Comparison of ENCODE assay signal across 8 mouse cellular contexts in the genomic region with DNA sequence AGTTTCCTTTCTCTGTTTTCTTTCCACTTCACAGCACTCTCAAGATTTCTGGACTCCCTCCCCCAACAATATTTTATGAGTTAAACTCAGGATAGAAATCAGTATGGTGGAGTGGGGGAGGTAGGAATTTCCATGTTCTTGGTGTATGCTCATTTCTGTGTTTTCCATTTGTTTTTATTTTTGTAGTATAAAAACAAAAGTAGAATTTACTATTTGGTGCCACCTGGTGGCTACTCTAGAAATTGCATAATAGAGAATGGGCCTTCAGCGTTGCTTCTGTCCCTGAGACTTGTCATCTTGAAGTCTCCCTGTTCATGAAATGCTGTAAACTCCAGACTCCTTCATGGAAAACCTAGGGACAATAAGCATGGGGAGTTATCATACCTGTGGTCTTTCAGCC. TPM values are rescaled to one million over a fixed set of nuclear protein-coding genes. Genes with fewer than 3 reads are reported as not detected.
DNase-seq lines count a peak whose midpoint lies in the region; ATAC-seq lines count a peak whose summit lies in the region.

No protein-coding gene starts in this region.

- 6% methylated on average over 1 of the region's 1 CpGs for WGBS in neural tube, embryonic 11.5 days

- H3K4me2 ChIP-seq in neural tube, embryonic 11.5 days (ENCODE audit: low read depth) = no peak overlapping the region

- no peak overlapping the region for H3K27ac ChIP-seq in neural tube, embryonic 11.5 days (ENCODE audit: low read depth, low read length)

- no peak for ATAC-seq in neural tube, embryonic 11.5 days (ENCODE audit: insufficient read depth, low FRiP score, low TSS enrichment)
- ATAC-seq in inflammation-experienced regulatory T-cells, adult 6 months = no peak

- no peaks in the 10 kb centered on the region for H3K36me3 ChIP-seq in neural tube, embryonic 11.5 days (ENCODE audit: control insufficient read depth, insufficient read depth, low read length)

- no peak overlapping the region for H3K4me3 ChIP-seq in neural tube, embryonic 11.5 days (ENCODE audit: low read depth, low read length)

- H3K9me3 ChIP-seq in neural tube, embryonic 11.5 days (ENCODE audit: control insufficient read depth, low read length) = no peaks in the 10 kb centered on the region

- no peak overlapping the region for H3K9ac ChIP-seq in neural tube, embryonic 11.5 days (ENCODE audit: low read length)

- H3K27me3 ChIP-seq in neural tube, embryonic 11.5 days (ENCODE audit: control insufficient read depth, insufficient read depth, low read length) = no peaks in the 10 kb centered on the region

- no peaks in the 10 kb centered on the region for H3K4me1 ChIP-seq in neural tube, embryonic 11.5 days (ENCODE audit: control insufficient read depth, insufficient read depth, low read length)

- peak; percentile 9 for DNase-seq in heart, postnatal 4 days
- no peak for DNase-seq in heart, adult 9 months (ENCODE audit: low spot score in 2 of 2)
- DNase-seq in neural tube, embryonic 11.5 days (ENCODE audit: low spot score) = peak; percentile 28
- DNase-seq in neural tube, embryonic 10.5 days (ENCODE audit: extremely low spot score, low spot score) = no peak
- DNase-seq in c-Kit-positive CD71-positive TER-119-negative erythroid progenitor cells, embryonic 14.5 days (ENCODE audit: low read depth) = peak; percentile 1
- peak; percentile 31 for DNase-seq in hindlimb bud, embryonic 11.5 days (ENCODE audit: extremely low spot score, low read depth, low spot score)
- no peak for DNase-seq in ovary, postnatal 10 days (ENCODE audit: low spot score)

RNA-seq across cellular contexts. Expression of gene Synpr, which starts 47.7 kb away (rescaled TPM):
- not detected for total RNA-seq in heart, postnatal 4 days (2021)
- polyA plus RNA-seq in neural tube, embryonic 11.5 days (2014; fragmentation: Nextera tagmentation; extraction: Ambion mirVana) = 9.5 and 10.7 TPM in 2 replicates
- not detected for polyA plus RNA-seq in inflammation-experienced regulatory T-cells, adult 6 months (2017; shearing (Covaris generic))

Comparison
In these comparisons a context has a peak if more than half of its experiments do, and no peak if none do; other contexts are left out.
1. DNase-seq: peak in heart, postnatal 4 days (single experiment), neural tube, embryonic 11.5 days (single experiment), c-Kit-positive CD71-positive TER-119-negative erythroid progenitor cells, embryonic 14.5 days (single experiment) and hindlimb bud, embryonic 11.5 days (single experiment); none in heart, adult 9 months (0 of 2), neural tube, embryonic 10.5 days (single experiment) and ovary, postnatal 10 days (single experiment).
2. RNA of gene Synpr, which starts 47.7 kb away (polyA plus RNA-seq): 9.5 to 10.7 TPM in neural tube, embryonic 11.5 days; not detected in inflammation-experienced regulatory T-cells, adult 6 months; every median in the first group is over 10 times any median in the second.